Mouse (Mus musculus) telencephalon, adult 2 months (tissue): Measurements from ENCODE around the gene Pcsk7.
A peak's percentile ranks its signal among the peaks of the same experiment; 100 is the strongest.

Experiments used
- DNase-seq: peaks from one replicate; pipeline ENCODE4 v3.0.0-alpha.2; 2011; ENCODE audit warnings: low read depth, low spot score

Pcsk7 gene

GRCm38 (mm10) chr9:45906355-45907077, at the start of gene Pcsk7, which contains the start of gene Rnf214:
Gene Pcsk7 (plus strand): TSS chr9:45906497.
Gene Rnf214 (minus strand): TSS chr9:45906911.
- DNase-seq: peak; percentile 78

GRCm38 (mm10) chr9:45859364-45859763, 46.9 kb upstream of the Pcsk7 start:
- no peak for DNase-seq

DNA sequence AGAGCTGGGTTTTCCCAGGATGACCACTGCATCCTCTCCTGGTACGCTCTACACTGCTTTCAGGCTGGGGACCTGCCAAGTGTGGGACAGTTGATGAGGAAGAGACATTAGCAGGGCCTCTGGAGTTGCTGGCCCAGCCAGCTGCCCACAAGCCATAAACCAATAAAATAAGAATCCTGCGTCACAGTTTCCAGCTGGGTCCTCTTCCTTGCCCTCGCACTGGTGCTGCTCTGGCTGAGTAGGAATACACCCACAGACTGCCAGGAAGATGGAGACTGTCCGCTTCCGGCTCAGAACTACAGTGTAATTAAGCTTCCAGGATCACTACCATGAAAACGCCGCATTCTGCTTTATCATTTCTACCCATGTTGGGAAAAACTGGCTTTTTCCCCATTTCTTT, 44.5 kb upstream of the Pcsk7 start:
- DNase-seq: no peak

- DNase-seq: no peak
These were observed 37.1 kb upstream of the Pcsk7 start for GRCm38 (mm10) chr9:45869181-45869580.

DNA sequence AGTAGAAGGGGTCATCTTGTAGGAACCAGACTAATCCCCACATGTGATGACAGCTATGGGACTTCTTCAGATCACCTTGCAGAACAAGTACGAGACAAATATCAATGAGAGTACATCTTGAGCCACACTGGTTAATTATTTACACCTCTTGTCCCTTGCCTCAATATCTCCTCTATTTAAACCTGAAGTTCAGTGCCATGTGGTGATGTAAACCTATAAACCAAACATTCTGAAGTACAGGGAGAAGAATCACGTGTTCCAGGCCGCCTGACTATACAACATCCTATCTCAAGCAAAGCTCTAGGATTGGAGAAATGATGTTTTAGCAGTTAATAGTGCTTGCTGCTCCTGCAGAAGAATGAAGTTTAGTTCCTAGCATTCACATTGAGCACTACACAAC, 36.0 kb upstream of the Pcsk7 start:
- DNase-seq: no peak

DNA sequence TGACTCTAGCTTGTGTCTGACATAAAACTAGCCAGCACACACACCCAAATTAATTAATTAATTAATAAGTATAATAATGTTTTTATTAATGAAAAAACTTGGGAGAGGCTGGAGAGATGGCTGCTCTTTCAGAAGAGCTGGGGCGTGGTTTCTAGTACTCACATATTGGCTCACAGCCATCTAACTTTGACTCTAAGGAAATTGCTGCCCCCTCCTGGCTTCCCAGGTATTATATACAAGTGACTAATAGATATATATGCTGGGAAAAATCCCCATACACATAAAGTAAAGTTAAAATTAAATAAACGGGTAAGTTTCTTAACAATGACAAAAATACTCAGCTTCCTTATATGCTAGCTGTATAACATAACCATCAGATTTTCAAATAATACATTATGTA, 28.4 kb upstream of the Pcsk7 start:
- no peak for DNase-seq

- no peak for DNase-seq
These were observed 12.6 kb upstream of the Pcsk7 start for GRCm38 (mm10) chr9:45893681-45894080.

DNA sequence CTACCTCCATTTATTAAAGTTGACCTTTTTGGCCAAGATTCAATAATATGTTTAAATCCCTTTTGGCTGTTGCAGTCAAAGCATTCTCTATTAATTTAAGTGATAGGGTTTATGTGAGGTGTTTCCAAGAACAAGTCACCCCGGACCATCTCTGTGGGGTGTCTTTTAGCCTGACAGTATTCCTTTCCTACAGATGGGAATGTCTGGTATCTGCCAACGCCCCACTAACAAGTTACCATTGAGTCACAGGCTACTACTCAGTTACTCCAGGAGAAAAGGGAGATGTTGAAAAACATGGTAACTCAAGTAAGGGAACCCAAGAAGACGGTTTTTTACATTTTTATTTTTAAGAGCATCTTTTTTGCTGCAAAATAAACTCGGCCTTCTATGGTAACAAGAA, 1.1 kb upstream of the Pcsk7 start:
- no peak for DNase-seq

GRCm38 (mm10) chr9:45905811-45906237, 473 bp upstream of the Pcsk7 start:
- no peak for DNase-seq

DNA sequence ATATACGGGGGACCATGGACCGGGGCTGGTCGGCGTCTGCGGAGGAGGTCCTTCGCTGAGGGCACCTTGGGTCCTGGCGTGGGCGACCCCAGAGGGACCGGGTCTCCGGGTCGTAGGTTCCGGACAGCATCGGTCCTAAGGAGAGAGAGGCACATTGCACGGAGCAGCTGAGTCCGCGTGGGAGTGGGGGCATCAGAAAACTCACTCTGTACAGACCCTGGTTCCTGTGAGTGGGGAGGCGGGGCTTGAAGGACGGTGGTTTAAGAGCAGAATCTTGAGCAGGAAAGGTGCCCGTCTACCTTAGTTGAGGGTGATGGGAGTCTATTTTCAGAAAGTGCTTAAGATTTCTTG, 756 bp downstream of the Pcsk7 start:
- DNase-seq: no peak

DNA sequence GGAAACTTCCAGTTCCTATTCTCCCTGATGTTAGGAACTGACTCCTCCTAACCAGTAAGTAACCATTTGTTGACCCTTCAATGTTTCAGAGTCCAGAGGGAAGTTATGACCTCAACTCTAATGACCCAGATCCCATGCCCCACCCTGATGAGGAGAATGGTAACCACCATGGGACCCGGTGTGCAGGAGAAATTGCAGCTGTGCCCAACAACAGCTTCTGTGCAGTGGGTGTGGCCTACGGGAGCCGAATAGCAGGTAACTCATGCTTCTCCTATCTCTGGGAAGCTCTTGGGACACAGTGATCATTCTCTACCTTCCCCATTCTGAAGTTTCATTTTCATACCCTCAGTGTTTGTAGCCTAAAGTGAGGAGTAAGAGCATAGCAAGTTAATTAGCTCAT, 4.7 kb downstream of the Pcsk7 start:
- no peak for DNase-seq

GRCm38 (mm10) chr9:45911673-45912072, 5.4 kb downstream of the Pcsk7 start:
- no peak for DNase-seq

DNA sequence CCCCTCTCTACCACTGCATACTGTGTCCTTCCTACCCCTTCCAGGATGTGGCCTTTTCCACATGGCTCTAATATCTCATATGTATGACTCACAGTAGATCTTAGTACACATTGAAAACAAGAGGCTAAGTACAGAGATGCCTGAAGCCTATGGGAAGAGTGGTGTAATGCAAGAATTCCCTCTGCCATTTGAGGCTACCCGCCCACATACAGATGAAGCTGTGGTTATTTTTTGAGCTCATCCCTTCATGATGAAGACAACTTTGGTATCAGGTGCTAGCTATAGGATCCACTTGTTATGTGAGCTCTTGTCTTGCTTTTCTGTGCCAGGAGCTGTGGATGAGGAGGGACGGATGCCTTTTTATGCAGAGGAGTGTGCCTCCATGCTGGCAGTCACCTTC, 9.4 kb downstream of the Pcsk7 start:
- peak; percentile 52 for DNase-seq

DNA sequence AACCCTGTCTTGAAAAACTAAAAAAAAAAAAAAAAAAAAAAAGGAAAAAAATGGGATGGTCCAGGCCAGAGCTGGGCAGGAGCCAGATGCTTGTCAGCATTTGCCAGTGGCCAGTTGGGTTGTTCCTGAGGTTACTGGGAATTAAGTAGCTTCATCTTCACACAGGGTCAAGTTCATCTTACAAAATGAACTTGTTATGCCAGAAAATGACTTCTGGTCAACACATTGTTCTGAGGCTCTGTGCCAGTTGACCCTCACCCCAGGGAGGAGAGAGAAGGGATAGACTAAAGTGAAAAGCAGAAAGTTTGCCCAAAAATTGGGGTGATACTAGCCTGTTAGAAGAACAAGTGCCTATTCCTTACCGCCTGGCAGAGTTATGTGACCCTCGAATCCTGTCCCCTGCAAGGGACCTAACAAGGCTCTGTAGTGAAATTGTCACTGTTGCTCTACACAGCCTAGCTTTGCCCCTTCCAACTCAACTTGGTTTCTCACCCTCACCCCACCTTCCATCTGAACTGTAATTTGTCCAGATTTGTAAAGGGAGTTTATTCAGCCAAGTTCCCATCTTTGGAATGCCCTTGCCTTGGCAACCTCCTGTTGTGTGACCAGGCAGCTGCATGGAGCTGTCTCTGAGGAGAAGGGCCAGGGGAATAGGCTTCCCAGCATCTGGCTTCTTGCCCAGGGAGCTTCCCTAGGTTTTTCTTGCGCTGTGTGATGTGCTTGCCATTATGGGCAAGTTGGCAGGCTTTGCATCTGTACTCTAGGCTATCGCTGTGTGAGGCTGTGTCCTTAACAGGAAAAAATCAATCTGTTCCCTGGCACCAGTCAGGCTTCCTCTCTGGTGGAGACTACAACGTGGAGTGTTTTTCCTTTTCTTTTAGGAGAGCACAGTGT, 11.0 kb downstream of the Pcsk7 start:
- DNase-seq: peak; percentile 36

DNA sequence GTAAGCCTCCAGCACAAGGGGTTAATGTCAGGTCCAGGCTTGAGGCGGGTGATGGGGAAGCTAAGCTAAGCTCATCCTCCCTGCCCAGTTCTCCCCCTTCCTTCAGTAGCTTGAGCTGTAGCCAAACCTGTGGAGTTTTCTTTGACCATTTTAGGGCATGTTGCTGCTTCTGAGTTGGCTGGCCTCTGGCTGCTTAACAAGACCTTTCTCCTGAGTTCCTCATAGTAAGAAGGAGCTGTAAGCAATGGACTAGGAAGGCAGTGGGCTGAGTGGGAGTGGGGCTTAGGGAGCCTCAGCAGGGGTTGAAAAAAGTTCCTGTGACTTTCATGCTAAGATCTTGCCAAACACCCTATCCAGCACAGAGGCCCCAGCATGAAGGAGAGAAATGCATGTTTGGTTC, 13.6 kb downstream of the Pcsk7 start:
- no peak for DNase-seq

DNA sequence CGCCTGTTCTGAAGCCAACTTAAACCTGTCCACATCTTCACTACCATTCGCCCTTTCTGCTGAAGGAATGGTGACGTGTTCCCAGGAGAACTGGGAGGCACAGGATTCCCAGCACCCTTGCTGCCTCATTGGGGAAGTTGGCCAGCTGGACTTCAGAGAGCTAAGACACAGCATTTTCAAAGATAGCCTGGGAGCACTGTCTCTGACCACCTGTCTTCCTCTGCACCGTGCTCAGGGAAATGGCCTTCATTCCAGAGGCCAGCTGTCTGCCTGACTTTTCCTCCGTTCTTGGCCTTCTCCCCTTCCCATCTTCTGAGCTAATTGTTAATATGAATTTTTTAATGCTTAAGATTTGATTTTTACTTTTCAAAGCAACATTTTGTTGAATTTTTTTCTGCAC, 23.0 kb downstream of the Pcsk7 start:
- no peak for DNase-seq

GRCm38 (mm10) chr9:45931958-45932357, 25.7 kb downstream of the Pcsk7 start:
- DNase-seq: no peak

DNA sequence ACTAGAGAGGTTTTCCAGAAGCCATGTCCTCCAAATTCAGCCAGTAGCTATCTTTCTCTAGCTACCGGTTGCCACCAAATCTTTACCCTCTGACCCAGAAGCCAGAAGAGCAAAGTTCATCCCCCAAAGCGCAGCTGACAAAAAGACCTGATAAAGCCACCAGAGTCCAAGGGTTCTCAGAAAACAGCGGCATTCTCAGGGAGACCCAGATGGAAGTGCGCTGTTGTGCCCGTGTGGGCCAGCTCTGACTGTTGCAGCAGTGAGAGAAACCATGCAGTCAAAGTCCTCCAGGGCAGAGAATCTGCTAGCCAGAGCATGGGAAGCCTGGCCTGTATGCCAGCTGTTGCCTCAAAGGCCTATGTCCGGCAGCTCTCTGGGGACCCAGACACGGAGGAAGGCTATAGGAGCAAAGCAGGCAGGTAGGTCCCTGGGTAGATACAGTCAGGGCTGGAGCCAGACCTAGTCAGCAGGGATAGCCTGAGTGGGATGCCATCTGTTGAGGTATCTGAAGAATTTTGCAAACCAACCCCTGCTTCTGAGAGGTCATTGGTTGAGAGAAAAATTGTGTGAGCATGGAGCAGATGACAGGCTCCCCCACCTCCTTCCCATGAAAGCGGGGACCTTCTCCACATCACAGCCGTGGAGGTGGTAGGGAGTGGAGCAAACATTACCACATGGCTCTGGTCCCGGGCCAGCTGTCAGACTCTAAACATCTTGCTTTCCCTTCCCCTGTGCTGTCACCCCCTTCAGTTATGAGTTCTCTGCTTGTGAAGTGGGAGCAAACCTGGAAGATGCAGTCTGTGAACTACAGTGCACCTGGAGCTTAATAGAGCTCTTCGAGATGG, 26.5 kb downstream of the Pcsk7 start:
- DNase-seq: peak; percentile 22

DNA sequence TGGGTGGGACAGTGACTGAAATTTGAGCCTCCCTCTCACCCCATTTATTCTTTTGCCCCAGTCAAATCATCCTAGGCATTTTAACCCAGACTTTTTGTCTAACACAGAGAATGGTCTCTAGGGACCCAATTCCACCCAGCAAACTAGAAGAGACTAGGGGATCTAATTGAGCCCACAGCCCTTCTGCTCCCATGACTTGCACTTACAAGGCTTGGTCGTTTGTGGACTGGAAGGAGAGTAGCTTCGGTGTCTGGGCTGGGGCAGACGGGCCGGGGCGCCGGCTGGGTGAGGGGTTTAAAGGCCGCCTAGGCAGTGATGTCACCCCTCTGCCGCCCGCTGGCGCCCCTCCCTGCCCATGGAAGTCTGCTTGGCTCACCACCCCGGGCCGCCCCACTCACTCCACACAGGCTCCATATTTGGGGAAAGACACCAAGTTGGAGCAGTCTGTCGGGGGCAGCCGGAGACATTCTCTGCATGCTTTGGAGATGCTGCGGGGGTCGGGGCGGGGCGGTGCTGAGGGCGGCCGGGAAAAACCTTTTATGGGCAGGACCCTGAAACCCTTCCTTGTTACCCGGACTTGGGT, 29.4 kb downstream of the Pcsk7 start, which contains the start of gene Tagln:
Gene Tagln, minus strand, starts transcription at position 431 of the 583 bp plus-strand sequence.
- no peak for DNase-seq

- DNase-seq: no peak
These were observed 30.6 kb downstream of the Pcsk7 start for GRCm38 (mm10) chr9:45936883-45937282.

GRCm38 (mm10) chr9:45938088-45938487, 31.8 kb downstream of the Pcsk7 start:
- DNase-seq: no peak
